Mouse (Mus musculus): Measurements from ENCODE around the gene Gm1043. TPM values are rescaled to one million over a fixed set of nuclear protein-coding genes. Genes with fewer than 3 reads are reported as not detected.
A peak's percentile ranks its signal among the peaks of the same experiment; 100 is the strongest.

Gm1043 gene
- polyA plus RNA-seq, 1 experiment from 2014 or later = not detected

- H3K4me1 ChIP-seq (ENCODE audit: control insufficient read depth, insufficient read depth, low read length) = no peaks in the 10 kb centered on the region
- no peaks in the 10 kb centered on the region for H3K36me3 ChIP-seq (replicated peaks; ENCODE audit: control insufficient read depth, insufficient read depth, low read depth, low read length)
- H3K9me3 ChIP-seq (replicated peaks; ENCODE audit: control insufficient read depth, low read length) = no peaks in the 10 kb centered on the region
- 56% methylated on average over 12 of the region's 12 CpGs for WGBS
- H3K27ac ChIP-seq (replicated peaks; ENCODE audit: low read depth, low read length) = no peak overlapping the region
- no peak overlapping the region for H3K9ac ChIP-seq (replicated peaks; ENCODE audit: low read length)
- ATAC-seq (replicated peaks; ENCODE audit: insufficient number of reproducible peaks, low FRiP score, low TSS enrichment, low read depth) = no peak
- no peak for DNase-seq (ENCODE audit: low spot score)
- no peak overlapping the region for H3K4me3 ChIP-seq (ENCODE audit: low read depth, low read length)
- no peak overlapping the region for H3K4me2 ChIP-seq (ENCODE audit: low read depth, low read length)
- H3K27me3 ChIP-seq (ENCODE audit: control insufficient read depth, insufficient read depth, low read length) = no peaks in the 10 kb centered on the region
Measured at GRCm38 (mm10) chr5:37076692-37077329, 8.4 kb upstream of the Gm1043 start.

DNA sequence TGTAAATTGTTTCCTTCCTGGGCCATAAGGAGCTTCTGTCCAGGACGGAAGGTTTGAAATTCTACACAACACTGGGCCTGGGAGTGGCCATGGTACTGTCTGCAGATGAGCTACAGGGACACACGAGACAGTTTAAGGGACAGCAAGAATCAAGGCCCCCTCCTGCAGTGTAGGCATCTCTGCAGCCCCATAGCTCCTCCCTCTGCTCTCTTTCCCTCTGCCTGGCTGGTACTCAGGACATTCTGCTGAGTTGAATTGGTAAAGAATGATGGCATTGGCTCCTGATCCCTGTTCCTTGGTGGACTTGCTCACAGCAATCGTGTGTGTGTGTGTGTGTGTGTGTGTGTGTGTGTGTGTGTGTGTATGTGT is 7.9 kb upstream of the Gm1043 start:
- H3K27ac ChIP-seq (replicated peaks; ENCODE audit: low read depth, low read length) = no peak overlapping the region
- H3K9me3 ChIP-seq (replicated peaks; ENCODE audit: control insufficient read depth, low read length) = no peaks in the 10 kb centered on the region
- H3K4me1 ChIP-seq (ENCODE audit: control insufficient read depth, insufficient read depth, low read length) = no peaks in the 10 kb centered on the region
- 41% methylated on average over 3 of the region's 3 CpGs for WGBS
- H3K4me3 ChIP-seq (ENCODE audit: low read depth, low read length) = no peak overlapping the region
- ATAC-seq (replicated peaks; ENCODE audit: insufficient number of reproducible peaks, low FRiP score, low TSS enrichment, low read depth) (no peak), DNase-seq (ENCODE audit: low spot score) (no peak)
- no peak overlapping the region for H3K9ac ChIP-seq (replicated peaks; ENCODE audit: low read length)
- no peaks in the 10 kb centered on the region for H3K27me3 ChIP-seq (ENCODE audit: control insufficient read depth, insufficient read depth, low read length)
- H3K36me3 ChIP-seq (replicated peaks; ENCODE audit: control insufficient read depth, insufficient read depth, low read depth, low read length) = no peaks in the 10 kb centered on the region
- H3K4me2 ChIP-seq (ENCODE audit: low read depth, low read length) = no peak overlapping the region

GRCm38 (mm10) chr5:37079484-37079883 is 5.7 kb upstream of the Gm1043 start:
- Histone ChIP-seq H3K9ac (replicated peaks; ENCODE audit: low read length) (no peak overlapping the region), H3K4me1 (ENCODE audit: control insufficient read depth, insufficient read depth, low read length) (no peaks in the 10 kb centered on the region), H3K4me2 (ENCODE audit: low read depth, low read length) (no peak overlapping the region), H3K9me3 (replicated peaks; ENCODE audit: control insufficient read depth, low read length) (no peaks in the 10 kb centered on the region), H3K27me3 (ENCODE audit: control insufficient read depth, insufficient read depth, low read length) (no peaks in the 10 kb centered on the region), H3K36me3 (replicated peaks; ENCODE audit: control insufficient read depth, insufficient read depth, low read depth, low read length) (no peaks in the 10 kb centered on the region), H3K27ac (replicated peaks; ENCODE audit: low read depth, low read length) (no peak overlapping the region), H3K4me3 (ENCODE audit: low read depth, low read length) (no peak overlapping the region)
- no peak for ATAC-seq (replicated peaks; ENCODE audit: insufficient number of reproducible peaks, low FRiP score, low TSS enrichment, low read depth)
- WGBS = 87% methylated on average over 4 of the region's 4 CpGs
- no peak for DNase-seq (ENCODE audit: low spot score)

GRCm38 (mm10) chr5:37080601-37081000 is 4.6 kb upstream of the Gm1043 start:
- H3K4me3 ChIP-seq (ENCODE audit: low read depth, low read length) = no peak overlapping the region
- 83% methylated on average over 5 of the region's 5 CpGs for WGBS
- DNase-seq (ENCODE audit: low spot score) (no peak), ATAC-seq (replicated peaks; ENCODE audit: insufficient number of reproducible peaks, low FRiP score, low TSS enrichment, low read depth) (no peak)
- no peaks in the 10 kb centered on the region for H3K9me3 ChIP-seq (replicated peaks; ENCODE audit: control insufficient read depth, low read length)
- no peaks in the 10 kb centered on the region for H3K4me1 ChIP-seq (ENCODE audit: control insufficient read depth, insufficient read depth, low read length)
- no peak overlapping the region for H3K27ac ChIP-seq (replicated peaks; ENCODE audit: low read depth, low read length)
- H3K4me2 ChIP-seq (ENCODE audit: low read depth, low read length) = no peak overlapping the region
- H3K36me3 ChIP-seq (replicated peaks; ENCODE audit: control insufficient read depth, insufficient read depth, low read depth, low read length) = no peaks in the 10 kb centered on the region
- no peaks in the 10 kb centered on the region for H3K27me3 ChIP-seq (ENCODE audit: control insufficient read depth, insufficient read depth, low read length)
- no peak overlapping the region for H3K9ac ChIP-seq (replicated peaks; ENCODE audit: low read length)

- Histone ChIP-seq H3K9me3 (replicated peaks; ENCODE audit: control insufficient read depth, low read length) (no peaks in the 10 kb centered on the region), H3K27ac (replicated peaks; ENCODE audit: low read depth, low read length) (no peak overlapping the region), H3K36me3 (replicated peaks; ENCODE audit: control insufficient read depth, insufficient read depth, low read depth, low read length) (no peaks in the 10 kb centered on the region), H3K4me1 (ENCODE audit: control insufficient read depth, insufficient read depth, low read length) (no peaks in the 10 kb centered on the region), H3K4me3 (ENCODE audit: low read depth, low read length) (no peak overlapping the region), H3K9ac (replicated peaks; ENCODE audit: low read length) (no peak overlapping the region), H3K27me3 (ENCODE audit: control insufficient read depth, insufficient read depth, low read length) (no peaks in the 10 kb centered on the region), H3K4me2 (ENCODE audit: low read depth, low read length) (no peak overlapping the region)
- WGBS = 10% methylated on average over 3 of the region's 3 CpGs
- ATAC-seq (replicated peaks; ENCODE audit: insufficient number of reproducible peaks, low FRiP score, low TSS enrichment, low read depth) (no peak), DNase-seq (ENCODE audit: low spot score) (peak; percentile 36)
Measured at GRCm38 (mm10) chr5:37082420-37082819, 2.8 kb upstream of the Gm1043 start.

GRCm38 (mm10) chr5:37083209-37083770 is 1.9 kb upstream of the Gm1043 start:
- Histone ChIP-seq H3K4me1 (ENCODE audit: control insufficient read depth, insufficient read depth, low read length) (no peaks in the 10 kb centered on the region), H3K27me3 (ENCODE audit: control insufficient read depth, insufficient read depth, low read length) (no peaks in the 10 kb centered on the region), H3K27ac (replicated peaks; ENCODE audit: low read depth, low read length) (no peak overlapping the region), H3K4me3 (ENCODE audit: low read depth, low read length) (no peak overlapping the region), H3K36me3 (replicated peaks; ENCODE audit: control insufficient read depth, insufficient read depth, low read depth, low read length) (no peaks in the 10 kb centered on the region), H3K9me3 (replicated peaks; ENCODE audit: control insufficient read depth, low read length) (no peaks in the 10 kb centered on the region), H3K9ac (replicated peaks; ENCODE audit: low read length) (no peak overlapping the region), H3K4me2 (ENCODE audit: low read depth, low read length) (no peak overlapping the region)
- no peak for ATAC-seq (replicated peaks; ENCODE audit: insufficient number of reproducible peaks, low FRiP score, low TSS enrichment, low read depth)
- no peak for DNase-seq (ENCODE audit: low spot score)
- 68% methylated on average over 7 of the region's 7 CpGs for WGBS

GRCm38 (mm10) chr5:37083850-37084249 is 1.3 kb upstream of the Gm1043 start:
- no peaks in the 10 kb centered on the region for H3K27me3 ChIP-seq (ENCODE audit: control insufficient read depth, insufficient read depth, low read length)
- ATAC-seq (replicated peaks; ENCODE audit: insufficient number of reproducible peaks, low FRiP score, low TSS enrichment, low read depth) = no peak
- no peak overlapping the region for H3K27ac ChIP-seq (replicated peaks; ENCODE audit: low read depth, low read length)
- no peak for DNase-seq (ENCODE audit: low spot score)
- H3K4me2 ChIP-seq (ENCODE audit: low read depth, low read length) = no peak overlapping the region
- no peak overlapping the region for H3K4me3 ChIP-seq (ENCODE audit: low read depth, low read length)
- H3K9me3 ChIP-seq (replicated peaks; ENCODE audit: control insufficient read depth, low read length) = no peaks in the 10 kb centered on the region
- H3K36me3 ChIP-seq (replicated peaks; ENCODE audit: control insufficient read depth, insufficient read depth, low read depth, low read length) = no peaks in the 10 kb centered on the region
- H3K4me1 ChIP-seq (ENCODE audit: control insufficient read depth, insufficient read depth, low read length) = no peaks in the 10 kb centered on the region
- 90% methylated on average over 9 of the region's 9 CpGs for WGBS
- H3K9ac ChIP-seq (replicated peaks; ENCODE audit: low read length) = no peak overlapping the region

GRCm38 (mm10) chr5:37085918-37086317 is 748 bp downstream of the Gm1043 start:
- WGBS = 70% methylated on average over 3 of the region's 3 CpGs
- DNase-seq (ENCODE audit: low spot score) = no peak
- Histone ChIP-seq H3K9me3 (replicated peaks; ENCODE audit: control insufficient read depth, low read length) (no peaks in the 10 kb centered on the region), H3K4me1 (ENCODE audit: control insufficient read depth, insufficient read depth, low read length) (no peaks in the 10 kb centered on the region), H3K9ac (replicated peaks; ENCODE audit: low read length) (no peak overlapping the region), H3K27me3 (ENCODE audit: control insufficient read depth, insufficient read depth, low read length) (peaks cover 7% of the 10 kb centered on the region), H3K4me2 (ENCODE audit: low read depth, low read length) (no peak overlapping the region), H3K27ac (replicated peaks; ENCODE audit: low read depth, low read length) (no peak overlapping the region), H3K36me3 (replicated peaks; ENCODE audit: control insufficient read depth, insufficient read depth, low read depth, low read length) (no peaks in the 10 kb centered on the region), H3K4me3 (ENCODE audit: low read depth, low read length) (no peak overlapping the region)
- ATAC-seq (replicated peaks; ENCODE audit: insufficient number of reproducible peaks, low FRiP score, low TSS enrichment, low read depth) = no peak

All from embryonic facial prominence, embryonic 11.5 days (tissue).